Mouse (Mus musculus) bone marrow, adult 2 months (tissue): ENCODE measurements around the gene Abcb1b. TPM values are rescaled to one million over a fixed set of nuclear protein-coding genes. Genes with fewer than 3 reads are reported as not detected.

Source experiments
- H3K27ac ChIP-seq: fragments of 200-500 bp; 2 replicates; pipeline ENCODE4 v1.5.1; 2012; ENCODE audit warnings: low read depth, mild to moderate bottlenecking, control low read depth, inconsistent platforms, low read length; ENCODE audit not compliant: control insufficient read depth, poor library complexity, insufficient read depth
- H3K4me1 ChIP-seq: fragments of 200-500 bp; 2 replicates; pipeline ENCODE4 v1.6.1; 2011; ENCODE audit warnings: low read length; ENCODE audit not compliant: control insufficient read depth, insufficient read depth
- H3K4me3 ChIP-seq: fragments of 200-500 bp; replicated peaks from 2 replicates; pipeline ENCODE3; 2011; ENCODE audit warnings: mild to moderate bottlenecking, low read depth, low read length, control low read depth; ENCODE audit not compliant: control insufficient read depth
- CTCF ChIP-seq: fragments of 200-500 bp; IDR thresholded peaks from 2 replicates; pipeline ENCODE4 v1.5.1; 2011; ENCODE audit warnings: low read length, control low read depth; ENCODE audit not compliant: control insufficient read depth, insufficient read depth
- POLR2A ChIP-seq: fragments of 200-500 bp; IDR thresholded peaks from 2 replicates; pipeline ENCODE4 v1.6.1; 2011; ENCODE audit warnings: low read depth, mild to moderate bottlenecking, control low read depth, low read length, borderline replicate concordance; ENCODE audit not compliant: control insufficient read depth
- WGBS: fragments of 180-500 bp; shearing (Covaris S2); methylation state at CpG from one replicate; pipeline ENCODE4 v1.1.7; 2018; 5-methylcytosine and 5-hydroxymethylcytosine counted together
- polyA plus RNA-seq: library from polyadenylated mRNA; stranded (reverse); fragments of >200 nt; gene quantifications from 2 replicates; pipeline ENCODE4 v1.2.4, GENCODE M21; 2011; ENCODE audit warnings: low replicate concordance; ENCODE audit not compliant: missing spikeins, insufficient read depth, insufficient read length

Abcb1b gene
- polyA plus RNA-seq, 1 experiment: 5.7 TPM

GRCm38 (mm10) chr5:8901001-8901400, 103.1 kb downstream of the Abcb1b start:
- no peaks in the 10 kb centered on the region; the same call in 1 of the 2 replicates for H3K4me1 ChIP-seq
- WGBS: 77% methylated on average over 1 of the region's 1 CpGs
- TF ChIP-seq CTCF (no peak), POLR2A (no peak)
- H3K4me3 ChIP-seq: no peak overlapping the region
- H3K27ac ChIP-seq: no peak overlapping the region

- TF ChIP-seq POLR2A (no peak), CTCF (no peak)
- H3K4me1 ChIP-seq: no peaks in the 10 kb centered on the region
- 90% methylated on average over 6 of the region's 6 CpGs for WGBS
- no peak overlapping the region for H3K4me3 ChIP-seq
- no peak overlapping the region for H3K27ac ChIP-seq
These were observed 104.3 kb downstream of the Abcb1b start for GRCm38 (mm10) chr5:8902141-8902817.

- no peak overlapping the region for H3K4me3 ChIP-seq
- H3K4me1 ChIP-seq: no peaks in the 10 kb centered on the region
- H3K27ac ChIP-seq: no peak overlapping the region
- TF ChIP-seq CTCF (no peak), POLR2A (no peak)
- WGBS: 92% methylated on average over 6 of the region's 6 CpGs
These were observed 106.6 kb downstream of the Abcb1b start for GRCm38 (mm10) chr5:8904539-8904938.

- 30% methylated on average over 8 of the region's 8 CpGs for WGBS
- no peak for TF ChIP-seq POLR2A
- TF ChIP-seq CTCF: 0 out of 2 replicates have a peak, but pooled peaks have one; percentile 13
- H3K4me1 ChIP-seq: no peaks in the 10 kb centered on the region; the same call in 1 of the 2 replicates
- no peak overlapping the region for H3K27ac ChIP-seq
- no peak overlapping the region for H3K4me3 ChIP-seq
These were observed 113.7 kb downstream of the Abcb1b start for GRCm38 (mm10) chr5:8911567-8912198.

Other genes starting within 250 kb of the Abcb1b start
- gene Rundc3b, start 175.2 kb upstream of the Abcb1b start, polyA plus RNA-seq: not detected in 2 replicates
- gene Abcb1a, start 138.1 kb upstream of the Abcb1b start, polyA plus RNA-seq: 0.86 and 2.8 TPM in 2 replicates
- 57.4 and 61.3 TPM in 2 replicates for gene Abcb4, start 95.6 kb downstream of the Abcb1b start, polyA plus RNA-seq
- 7.2 and 10.7 TPM in 2 replicates for gene Crot, start 199.2 kb downstream of the Abcb1b start, polyA plus RNA-seq